Mouse (Mus musculus): ENCODE data around the gene Cd81. TPM values are rescaled to one million over a fixed set of nuclear protein-coding genes. Genes with fewer than 3 reads are reported as not detected.

Cd81 gene
- polyA plus RNA-seq, 1 experiment from 2014 or later: 105 TPM

GRCm38 (mm10) chr7:143013420-143014178, 38.9 kb upstream of the Cd81 start:
- H3K27ac ChIP-seq: no peak overlapping the region
- no peaks in the 10 kb centered on the region for H3K79me2 ChIP-seq (ENCODE audit: inconsistent target)
- no peaks in the 10 kb centered on the region for H3K36me3 ChIP-seq (ENCODE audit: inconsistent target)
- H3K4me3 ChIP-seq (ENCODE audit: inconsistent target): no peak overlapping the region
- 90% methylated on average over 8 of the region's 8 CpGs for WGBS (ENCODE audit: missing documents)

DNA sequence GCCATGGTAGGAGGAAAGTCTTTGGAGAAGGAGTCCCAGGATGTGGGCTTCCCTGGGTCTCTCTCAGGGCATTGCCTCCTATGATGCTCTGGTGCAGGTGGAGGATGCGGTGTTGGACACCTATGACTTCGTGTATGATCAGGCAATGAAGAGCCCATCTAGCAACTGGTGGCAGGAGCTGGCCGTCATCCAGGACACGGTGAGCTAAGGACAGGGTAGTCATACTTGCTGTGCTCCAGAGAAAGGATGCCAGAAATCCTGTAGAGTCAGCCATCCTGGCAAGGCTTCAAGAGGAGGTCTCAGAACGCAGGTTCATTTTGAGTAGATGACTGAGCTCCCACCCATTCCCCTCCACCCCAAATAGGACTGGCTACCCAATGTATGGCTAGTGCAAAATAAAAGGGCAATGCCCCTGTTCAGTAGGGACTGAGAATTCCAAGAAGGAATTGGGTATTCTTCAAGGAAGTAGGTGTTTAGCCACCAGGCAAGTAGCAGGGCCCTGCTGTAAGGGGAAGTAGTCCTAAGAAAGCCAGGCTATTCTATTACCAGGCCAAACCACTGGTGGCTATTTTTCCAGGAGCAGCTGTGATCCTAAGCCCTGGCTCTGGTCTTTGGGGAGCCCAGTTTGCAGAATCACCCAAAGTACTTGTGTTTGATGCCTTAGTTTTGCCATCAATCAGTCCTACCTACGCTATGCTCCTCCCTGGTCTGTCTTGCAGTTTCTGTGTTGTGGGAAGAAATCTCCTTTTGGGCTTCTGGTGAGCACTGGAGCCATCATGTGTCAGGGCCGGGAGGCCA, 37.5 kb upstream of the Cd81 start:
- H3K4me3 ChIP-seq (ENCODE audit: inconsistent target): no peak overlapping the region

GRCm38 (mm10) chr7:143015755-143016423, 36.6 kb upstream of the Cd81 start:
- 33% methylated on average over 1 of the region's 1 CpGs for WGBS (ENCODE audit: missing documents)
- Histone ChIP-seq H3K79me2 (ENCODE audit: inconsistent target) (no peaks in the 10 kb centered on the region), H3K4me3 (ENCODE audit: inconsistent target) (no peak overlapping the region), H3K36me3 (ENCODE audit: inconsistent target) (no peaks in the 10 kb centered on the region), H3K27ac (no peak overlapping the region)

More for the DNA sequence above, 37.5 kb upstream of the Cd81 start:
- H3K27ac ChIP-seq: no peak overlapping the region
- no peaks in the 10 kb centered on the region for H3K79me2 ChIP-seq (ENCODE audit: inconsistent target)
- no peaks in the 10 kb centered on the region for H3K36me3 ChIP-seq (ENCODE audit: inconsistent target)
- 86% methylated on average over 7 of the region's 7 CpGs for WGBS (ENCODE audit: missing documents)

DNA sequence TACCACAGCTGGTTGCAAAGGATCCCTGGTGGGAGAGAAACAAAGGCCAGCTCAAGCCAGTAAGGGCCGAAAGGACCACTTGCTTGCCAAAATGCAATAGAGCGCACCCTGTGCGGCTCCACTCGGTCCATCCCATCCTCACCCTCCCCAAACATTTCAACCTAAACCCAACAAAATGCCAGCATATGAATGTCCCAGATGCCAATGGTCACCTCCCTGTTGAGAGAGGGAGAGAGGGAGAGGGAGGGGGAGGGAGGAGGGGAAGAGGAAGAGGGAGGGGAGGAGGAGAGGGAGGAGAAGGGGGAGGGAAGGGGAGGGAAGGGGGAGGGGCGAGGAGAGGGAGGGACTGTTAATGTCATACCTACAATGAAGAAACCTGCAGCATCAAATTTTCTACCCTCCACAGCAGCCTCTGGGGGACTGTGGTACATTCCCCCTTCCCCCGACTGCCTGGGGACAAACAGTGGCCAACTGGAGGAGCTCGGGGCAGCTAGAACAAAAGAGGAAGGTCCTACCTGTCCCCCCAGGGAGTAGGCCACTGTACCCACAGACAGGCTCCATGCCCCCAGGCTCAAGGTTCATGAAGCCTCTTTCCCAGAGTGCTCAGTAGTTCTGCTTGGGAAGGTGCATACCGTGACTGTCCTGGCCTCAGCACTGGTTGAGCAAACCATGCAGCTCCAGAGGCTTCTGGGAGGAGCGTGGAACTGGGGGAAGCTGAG, 36.0 kb upstream of the Cd81 start:
- Histone ChIP-seq H3K4me3 (ENCODE audit: inconsistent target) (no peak overlapping the region), H3K36me3 (ENCODE audit: inconsistent target) (no peaks in the 10 kb centered on the region), H3K27ac (no peak overlapping the region), H3K79me2 (ENCODE audit: inconsistent target) (no peaks in the 10 kb centered on the region)
- 87% methylated on average over 7 of the region's 9 CpGs for WGBS (ENCODE audit: missing documents)

DNA sequence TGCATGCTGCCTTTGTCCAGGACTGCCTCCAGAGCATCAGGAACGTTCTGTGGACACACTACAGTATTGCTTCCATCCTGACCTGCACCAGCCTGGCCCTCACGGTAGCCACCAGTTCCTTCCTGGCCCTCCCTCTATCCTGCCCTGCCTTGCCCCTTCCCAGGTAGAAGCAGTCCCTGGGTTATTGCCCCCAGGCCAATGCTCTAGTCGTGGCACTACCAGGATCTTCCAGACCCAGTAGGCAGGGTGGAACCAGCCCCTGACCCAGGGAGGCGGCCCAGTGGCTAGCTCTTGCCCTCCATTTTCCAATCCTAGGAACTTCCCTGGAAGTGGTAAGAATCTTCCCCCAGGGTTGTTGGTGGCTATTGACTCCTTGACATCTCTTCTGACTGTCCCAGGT, 35.4 kb upstream of the Cd81 start:
- H3K4me3 ChIP-seq (ENCODE audit: inconsistent target): no peak overlapping the region
- H3K36me3 ChIP-seq (ENCODE audit: inconsistent target): no peaks in the 10 kb centered on the region
- no peak overlapping the region for H3K27ac ChIP-seq
- no peaks in the 10 kb centered on the region for H3K79me2 ChIP-seq (ENCODE audit: inconsistent target)
- 91% methylated on average over 4 of the region's 4 CpGs for WGBS (ENCODE audit: missing documents)

GRCm38 (mm10) chr7:143020040-143020439, 32.5 kb upstream of the Cd81 start:
- Histone ChIP-seq H3K27ac (no peak overlapping the region), H3K4me3 (ENCODE audit: inconsistent target) (no peak overlapping the region), H3K36me3 (ENCODE audit: inconsistent target) (no peaks in the 10 kb centered on the region), H3K79me2 (ENCODE audit: inconsistent target) (no peaks in the 10 kb centered on the region)

DNA sequence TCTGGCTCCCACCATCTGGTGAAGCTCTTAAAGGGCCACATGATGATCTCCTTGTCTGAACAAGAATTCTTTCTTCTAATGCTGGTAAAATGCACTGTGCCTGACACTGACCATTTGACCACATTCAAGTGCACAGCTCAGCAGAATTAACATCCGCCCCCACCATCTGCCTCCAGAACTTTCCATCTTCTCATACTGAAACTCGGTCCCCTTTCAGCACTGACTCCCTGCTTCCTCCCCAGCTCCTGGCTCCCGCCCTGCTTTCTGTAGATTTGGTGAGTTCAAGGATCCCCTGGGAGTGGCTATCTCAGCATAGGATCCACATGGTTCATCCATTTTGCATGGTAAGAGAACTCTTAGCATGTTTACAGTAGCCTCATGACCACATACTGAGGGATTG, 31.8 kb upstream of the Cd81 start:
- Histone ChIP-seq H3K36me3 (ENCODE audit: inconsistent target) (no peaks in the 10 kb centered on the region), H3K79me2 (ENCODE audit: inconsistent target) (no peaks in the 10 kb centered on the region), H3K27ac (0 out of 2 replicates have a peak overlapping the region, but pooled peaks have one; percentile 2), H3K4me3 (ENCODE audit: inconsistent target) (no peak overlapping the region)
- WGBS (ENCODE audit: missing documents): 90% methylated on average over 3 of the region's 3 CpGs

- Histone ChIP-seq H3K36me3 (ENCODE audit: inconsistent target) (no peaks in the 10 kb centered on the region), H3K4me3 (ENCODE audit: inconsistent target) (no peak overlapping the region), H3K27ac (0 out of 2 replicates have a peak overlapping the region, but pooled peaks have one; percentile 2), H3K79me2 (ENCODE audit: inconsistent target) (no peaks in the 10 kb centered on the region)
- 47% methylated on average over 5 of the region's 5 CpGs for WGBS (ENCODE audit: missing documents)
Observed at GRCm38 (mm10) chr7:143021356-143022164, 31.0 kb upstream of the Cd81 start.

- H3K27ac ChIP-seq: no peak overlapping the region
- WGBS (ENCODE audit: missing documents): 24% methylated on average over 2 of the region's 2 CpGs
- no peaks in the 10 kb centered on the region for H3K79me2 ChIP-seq (ENCODE audit: inconsistent target)
- no peaks in the 10 kb centered on the region for H3K36me3 ChIP-seq (ENCODE audit: inconsistent target)
- H3K4me3 ChIP-seq (ENCODE audit: inconsistent target): no peak overlapping the region
Observed at GRCm38 (mm10) chr7:143023499-143023898, 29.0 kb upstream of the Cd81 start.

DNA sequence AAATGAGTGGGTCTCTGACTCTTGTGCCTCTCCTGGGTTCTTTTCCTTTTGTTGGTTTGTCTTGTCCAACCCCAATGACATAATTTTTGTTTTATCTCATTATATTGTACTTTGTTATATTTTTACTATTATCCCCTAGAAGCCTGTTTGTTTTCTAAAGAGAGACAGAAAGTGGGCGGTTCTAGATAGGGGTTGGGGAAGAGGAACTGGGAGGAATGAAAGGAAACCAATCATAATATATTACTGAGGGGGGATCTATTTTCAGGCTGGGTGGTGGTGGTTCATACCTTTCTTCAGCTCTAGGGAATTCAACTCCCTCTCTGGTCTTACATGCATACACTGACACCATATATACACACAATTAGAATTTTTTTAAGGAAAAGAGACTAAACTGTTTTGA, 28.2 kb upstream of the Cd81 start:
- WGBS (ENCODE audit: missing documents): 83% methylated on average over 1 of the region's 1 CpGs
- no peaks in the 10 kb centered on the region for H3K36me3 ChIP-seq (ENCODE audit: inconsistent target)
- H3K4me3 ChIP-seq (ENCODE audit: inconsistent target): no peak overlapping the region
- H3K27ac ChIP-seq: no peak overlapping the region
- no peaks in the 10 kb centered on the region for H3K79me2 ChIP-seq (ENCODE audit: inconsistent target)

DNA sequence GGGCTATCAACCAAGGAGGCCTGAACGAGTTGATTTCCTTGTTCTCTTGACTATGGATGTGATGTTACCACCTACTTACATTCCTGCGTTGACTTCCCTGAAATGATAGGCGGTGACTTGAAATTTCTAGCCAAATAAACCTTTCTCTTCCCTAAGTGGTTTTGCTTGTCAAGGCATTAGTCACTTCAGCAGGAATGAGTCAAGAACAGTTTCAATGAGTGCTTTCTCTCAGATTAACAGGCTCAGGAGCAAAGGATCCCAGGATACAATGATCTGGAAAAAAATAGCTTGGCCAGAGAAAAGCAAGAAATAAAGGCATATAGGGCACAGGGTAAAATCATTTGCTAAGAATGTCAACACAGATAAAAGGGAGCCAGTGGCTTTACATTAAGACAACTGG, 27.0 kb upstream of the Cd81 start:
- 82% methylated on average over 3 of the region's 3 CpGs for WGBS (ENCODE audit: missing documents)
- Histone ChIP-seq H3K36me3 (ENCODE audit: inconsistent target) (no peaks in the 10 kb centered on the region), H3K27ac (no peak overlapping the region)

GRCm38 (mm10) chr7:143027196-143027595, 25.3 kb upstream of the Cd81 start:
- Histone ChIP-seq H3K4me3 (ENCODE audit: inconsistent target) (no peak overlapping the region), H3K27ac (no peak overlapping the region), H3K36me3 (ENCODE audit: inconsistent target) (no peaks in the 10 kb centered on the region), H3K79me2 (ENCODE audit: inconsistent target) (no peaks in the 10 kb centered on the region)
- 98% methylated on average over 4 of the region's 4 CpGs for WGBS (ENCODE audit: missing documents)

More for the DNA sequence above, 27.0 kb upstream of the Cd81 start:
- Histone ChIP-seq H3K4me3 (ENCODE audit: inconsistent target) (no peak overlapping the region), H3K79me2 (ENCODE audit: inconsistent target) (no peaks in the 10 kb centered on the region)

DNA sequence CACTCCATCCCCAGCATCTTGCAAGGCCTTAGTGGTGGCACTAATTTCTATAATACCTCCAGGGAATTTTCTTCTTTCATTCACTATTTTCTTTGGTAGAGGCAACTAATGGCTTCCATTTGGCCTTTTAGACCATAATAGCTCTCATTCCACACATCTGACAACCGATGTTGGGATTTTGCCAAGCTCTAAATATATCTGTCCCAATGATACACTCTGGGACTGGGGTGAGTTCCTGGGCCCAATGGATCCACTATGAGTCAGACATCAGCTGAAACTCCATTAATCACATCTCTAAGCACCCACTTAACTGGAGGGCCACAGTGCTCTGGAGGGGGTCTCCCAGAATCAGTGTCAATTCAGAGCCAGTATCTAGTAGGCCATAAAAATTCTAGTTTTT, 20.7 kb upstream of the Cd81 start:
- no peaks in the 10 kb centered on the region for H3K36me3 ChIP-seq (ENCODE audit: inconsistent target)
- 93% methylated on average over 1 of the region's 1 CpGs for WGBS (ENCODE audit: missing documents)
- H3K27ac ChIP-seq: no peak overlapping the region
- no peak overlapping the region for H3K4me3 ChIP-seq (ENCODE audit: inconsistent target)
- no peaks in the 10 kb centered on the region for H3K79me2 ChIP-seq (ENCODE audit: inconsistent target)

- Histone ChIP-seq H3K4me3 (ENCODE audit: inconsistent target) (no peak overlapping the region), H3K36me3 (ENCODE audit: inconsistent target) (no peaks in the 10 kb centered on the region), H3K79me2 (ENCODE audit: inconsistent target) (no peaks in the 10 kb centered on the region), H3K27ac (no peak overlapping the region)
- 98% methylated on average over 4 of the region's 4 CpGs for WGBS (ENCODE audit: missing documents)
Observed at GRCm38 (mm10) chr7:143033581-143033980, 19.0 kb upstream of the Cd81 start.
